Mouse (Mus musculus) Patski (cell line): Measurements from ENCODE around the gene Evc. TPM values are rescaled to one million over a fixed set of nuclear protein-coding genes. Genes with fewer than 3 reads are reported as not detected.

Experiments
- ATAC-seq: fragments of 100-300 bp; one replicate; pipeline ENCODE4 v1.8.0; 2021
- CTCF ChIA-PET: fragments of 350-600 bp; sonication (Branson Sonifier 250); formaldehyde crosslinking; loops from one replicate; lab custom pipeline; 2022; ENCODE audit warnings: inconsistent platforms; lab: Charles Lee
- POLR2A ChIA-PET: fragments of 350-600 bp; sonication (Branson Sonifier 250); formaldehyde crosslinking; loops from one replicate; lab custom pipeline; 2022; ENCODE audit warnings: antibody characterized with exemption, inconsistent platforms; lab: Charles Lee
- DNase-seq: peaks from one replicate; pipeline ENCODE4 v3.0.0-alpha.2; 2011; ENCODE audit warnings: low read depth, low spot score
- H3K27me3 ChIP-seq: fragments of 371-371 bp; one replicate; pipeline ENCODE4 v1.5.1; 2021
- CTCF ChIP-seq: fragments of 100-300 bp; IDR thresholded peaks from one replicate; pipeline ENCODE4 v1.5.1; 2021
- in situ Hi-C: fragments of 300-500 bp; cut with MboI; formaldehyde crosslinking; loops from 3 replicates; pipeline ENCODE4 v1.11.1; 2018; ENCODE audit warnings: low pct_unique_long_range_greater_than_20kb, mixed read lengths
- polyA plus RNA-seq: library from polyadenylated mRNA; unstranded; gene quantifications from one replicate; pipeline ENCODE4 v1.2.3, GENCODE M21; 2021

Evc gene
- polyA plus RNA-seq, 1 experiment from 2014 or later: 146 TPM

- peaks cover 46% of the 10 kb centered on the region for H3K27me3 ChIP-seq
- in situ Hi-C loops: no loop called here
- TF ChIP-seq CTCF: no peak
- ChIA-PET CTCF (interaction anchor here (1.2 kb wide), 1 partner anchor 9 kb away, joined by 3 read pairs; no protein-coding TSS in a partner anchor), POLR2A (interaction anchor here (0.6 kb wide), 1 partner anchor 90 kb away, joined by 3 read pairs; no protein-coding TSS in a partner anchor)
- no peak for ATAC-seq
- DNase-seq: no peak
These were observed 92.5 kb downstream of the Evc start for GRCm38 (mm10) chr5:37244161-37244560.

GRCm38 (mm10) chr5:37243169-37243886, 93.4 kb downstream of the Evc start:
- in situ Hi-C loops: no loop called here
- ChIA-PET POLR2A (interaction anchor here (0.6 kb wide), 1 partner anchor 89 kb away, joined by 3 read pairs; no protein-coding TSS in a partner anchor), CTCF (interaction anchor here (1.2 kb wide), 1 partner anchor 10 kb away, joined by 3 read pairs; no protein-coding TSS in a partner anchor)
- DNase-seq (peak; percentile 17), ATAC-seq (no peak)
- TF ChIP-seq CTCF: no peak
- H3K27me3 ChIP-seq: peaks cover 46% of the 10 kb centered on the region

GRCm38 (mm10) chr5:37242360-37243168, 94.1 kb downstream of the Evc start:
- no peak for DNase-seq
- in situ Hi-C loops: no loop called here
- POLR2A ChIA-PET: no interaction called here
- CTCF ChIA-PET: no interaction called here
- no peak for ATAC-seq
- peaks cover 41% of the 10 kb centered on the region for H3K27me3 ChIP-seq
- TF ChIP-seq CTCF: no peak

- peaks cover 35% of the 10 kb centered on the region for H3K27me3 ChIP-seq
- POLR2A ChIA-PET: no interaction called here
- in situ Hi-C loops: no loop called here
- no peak for DNase-seq
- CTCF ChIA-PET: no interaction called here
- no peak for TF ChIP-seq CTCF
- no peak for ATAC-seq
These were observed 95.0 kb downstream of the Evc start, which contains the start of gene Crmp1 for GRCm38 (mm10) chr5:37241651-37242151. Gene Crmp1 (plus strand): TSS chr5:37241940.

- DNase-seq (no peak), ATAC-seq (no peak)
- in situ Hi-C loops: no loop called here
- peaks cover 30% of the 10 kb centered on the region for H3K27me3 ChIP-seq
- POLR2A ChIA-PET: no interaction called here
- TF ChIP-seq CTCF: no peak
- CTCF ChIA-PET: no interaction called here
These were observed 95.5 kb downstream of the Evc start for GRCm38 (mm10) chr5:37241224-37241623.

- in situ Hi-C loops: no loop called here
- TF ChIP-seq CTCF: no peak
- CTCF ChIA-PET: no interaction called here
- peaks cover 23% of the 10 kb centered on the region for H3K27me3 ChIP-seq
- ATAC-seq: no peak
- POLR2A ChIA-PET: no interaction called here
- DNase-seq: no peak
These were observed 96.1 kb downstream of the Evc start for GRCm38 (mm10) chr5:37240550-37240949.

Other genes with a start within 250 kb of the Evc start
- gene Crmp1, start 95.0 kb downstream of the Evc start, polyA plus RNA-seq: 0.51 TPM
- gene Evc2, start 1.6 kb upstream of the Evc start, polyA plus RNA-seq: 72.5 TPM